Mouse (Mus musculus): Measurements from ENCODE around the gene Pdcd2l. TPM values are rescaled to one million over a fixed set of nuclear protein-coding genes. Genes with fewer than 3 reads are reported as not detected.

Gene Pdcd2l
- total and polyA plus RNA-seq, 3 experiments: 27.9 to 51.6 (median 39.5) TPM

DNA sequence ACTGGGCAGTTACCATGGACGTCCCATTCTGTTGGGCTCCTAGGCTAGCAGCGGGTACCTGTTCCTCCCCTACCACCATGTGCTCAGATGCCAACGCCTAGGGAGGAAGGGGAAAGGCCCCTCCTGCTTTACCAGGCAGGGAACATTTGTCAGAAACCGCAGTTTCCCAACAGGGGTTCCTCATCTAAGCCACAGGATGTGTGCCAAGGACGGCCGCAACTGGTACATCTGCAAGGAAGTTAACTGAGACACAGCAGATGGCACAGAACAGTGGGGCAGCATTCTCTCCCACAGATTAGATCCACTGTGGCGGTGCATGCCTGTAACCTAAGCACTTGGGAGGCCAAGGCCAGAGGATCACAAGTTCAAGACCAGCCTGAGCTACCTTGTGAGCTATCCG lies 18.2 kb upstream of the Pdcd2l start:
- Histone ChIP-seq H3K4me2 (ENCODE audit: insufficient read depth, low read depth, poor library complexity, severe bottlenecking) (no peak overlapping the region), H3K79me2 (replicated peaks; ENCODE audit: control insufficient read depth, extremely low read depth, insufficient read depth, poor library complexity, severe bottlenecking) (no peaks in the 10 kb centered on the region), H3K36me3 (replicated peaks in 1 of 2; ENCODE audit: control insufficient read depth in 1 of 2, insufficient read depth in 1 of 2, low read length in 1 of 2) (peaks cover 88 to 100% of the 10 kb centered on the region in 2 experiments), H3K27me3 (replicated peaks) (no peaks in the 10 kb centered on the region), H3K4me3 (replicated peaks in 1 of 3; ENCODE audit: low read depth in 2 of 3, low read length in 2 of 3, poor library complexity in 1 of 3) (no peak overlapping the region), H3K4me1 (ENCODE audit: control insufficient read depth in 1 of 2, insufficient read depth in 2 of 2) (peaks cover 2 to 8% of the 10 kb centered on the region in 2 experiments; a peak in 2 of 4 replicates), H3K9me3 (replicated peaks; ENCODE audit: low read length) (no peaks in the 10 kb centered on the region), H3K9ac (ENCODE audit: insufficient read depth, low read depth) (no peak overlapping the region), H3K27ac (ENCODE audit: insufficient read depth, low read depth) (no peak overlapping the region)
- in situ Hi-C loops (cut with MboI; ENCODE audit: low pct_ligation_motif_present, low pct_unique_long_range_greater_than_20kb, low sequenced_read_pairs): no loop called here
- dilution Hi-C loops (cut with MboI; ENCODE audit: extremely low pct_ligation_motif_present, extremely low pct_unique_long_range_greater_than_20kb, low sequenced_read_pairs): no loop called here
- DNase-seq (ENCODE audit: extremely low read depth): no peak
- TF ChIP-seq CTCF (conservative IDR thresholded peaks at IDR 0.05 in 1 of 2, IDR thresholded peaks at IDR 0.05 in 1 of 2; ENCODE audit: low read depth in 2 of 2, low read length in 2 of 2) (no peak), RAD21 (IDR thresholded peaks at IDR 0.05; ENCODE audit: low read depth, low read length) (no peak), MAFK (IDR thresholded peaks at IDR 0.05; ENCODE audit: insufficient replicate concordance, low read length) (no peak), MXI1 (IDR thresholded peaks at IDR 0.05; ENCODE audit: low read depth, low read length) (no peak), JUN (IDR thresholded peaks at IDR 0.05; ENCODE audit: insufficient read depth, low read depth, low read length) (no peak), CHD2 (IDR thresholded peaks at IDR 0.05; ENCODE audit: low read length) (no peak), ZC3H11A (IDR thresholded peaks at IDR 0.05; ENCODE audit: low read depth, low read length) (no peak), ZMIZ1 (IDR thresholded peaks at IDR 0.05; ENCODE audit: low read depth, low read length) (no peak), PAX5 (IDR thresholded peaks at IDR 0.05; ENCODE audit: low read length) (no peak), GABPA (IDR thresholded peaks at IDR 0.05; ENCODE audit: insufficient replicate concordance, low read depth, low read length) (no peak), UBTF (IDR thresholded peaks at IDR 0.05; ENCODE audit: low read depth, low read length) (no peak), MYC (IDR thresholded peaks at IDR 0.05; ENCODE audit: low read depth, low read length) (no peak)

DNA sequence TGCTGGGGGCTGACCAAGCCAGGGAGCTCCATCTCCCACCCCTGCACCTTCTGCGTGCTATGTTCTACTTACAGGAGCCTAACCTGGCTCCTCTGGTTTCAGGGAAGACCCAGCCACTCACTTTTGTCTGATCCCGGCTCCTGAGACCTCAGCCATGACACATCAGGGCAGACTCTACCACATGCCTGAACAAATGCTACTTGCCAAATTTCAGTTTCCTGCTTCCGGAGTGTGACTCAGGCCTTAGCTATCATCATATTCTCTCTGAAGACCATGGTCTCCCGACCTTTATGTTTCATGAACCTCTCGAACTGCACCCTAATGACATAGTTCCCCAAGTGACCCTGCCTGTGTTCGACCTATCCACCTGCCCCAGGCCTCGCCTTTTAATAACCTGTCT lies 16.8 kb upstream of the Pdcd2l start:
- H3K9ac ChIP-seq (ENCODE audit: insufficient read depth, low read depth): no peak overlapping the region
- no peaks in the 10 kb centered on the region for H3K9me3 ChIP-seq (replicated peaks; ENCODE audit: low read length)
- H3K36me3 ChIP-seq (replicated peaks in 1 of 2; ENCODE audit: control insufficient read depth in 1 of 2, insufficient read depth in 1 of 2, low read length in 1 of 2): peaks cover 88 to 100% of the 10 kb centered on the region in 2 experiments
- dilution Hi-C loops (cut with MboI; ENCODE audit: extremely low pct_ligation_motif_present, extremely low pct_unique_long_range_greater_than_20kb, low sequenced_read_pairs): no loop called here
- no peaks in the 10 kb centered on the region for H3K79me2 ChIP-seq (replicated peaks; ENCODE audit: control insufficient read depth, extremely low read depth, insufficient read depth, poor library complexity, severe bottlenecking)
- no peak overlapping the region for H3K27ac ChIP-seq (ENCODE audit: insufficient read depth, low read depth)
- H3K27me3 ChIP-seq (replicated peaks): no peaks in the 10 kb centered on the region
- no peak for DNase-seq (ENCODE audit: extremely low read depth)
- in situ Hi-C loops (cut with MboI; ENCODE audit: low pct_ligation_motif_present, low pct_unique_long_range_greater_than_20kb, low sequenced_read_pairs): no loop called here
- peaks cover 2 to 12% of the 10 kb centered on the region in 2 experiments; a peak in 2 of 4 replicates for H3K4me1 ChIP-seq (ENCODE audit: control insufficient read depth in 1 of 2, insufficient read depth in 2 of 2)
- no peak overlapping the region for H3K4me2 ChIP-seq (ENCODE audit: insufficient read depth, low read depth, poor library complexity, severe bottlenecking)
- TF ChIP-seq IRF4 (IDR thresholded peaks at IDR 0.05; ENCODE audit: low read depth, low read length): no peak
- TF ChIP-seq UBTF (IDR thresholded peaks at IDR 0.05; ENCODE audit: low read depth, low read length): no peak
- TF ChIP-seq MXI1 (IDR thresholded peaks at IDR 0.05; ENCODE audit: low read depth, low read length): no peak
- TF ChIP-seq USF2 (conservative IDR thresholded peaks at IDR 0.05; ENCODE audit: low read depth, low read length): no peak
- TF ChIP-seq TCF12 (IDR thresholded peaks at IDR 0.05; ENCODE audit: low read depth, low read length): no peak
- TF ChIP-seq POLR2AphosphoS2 (IDR thresholded peaks at IDR 0.05; ENCODE audit: low read depth, low read length): no peak
- no peak for TF ChIP-seq E2F4 (IDR thresholded peaks at IDR 0.05; ENCODE audit: insufficient replicate concordance, low read depth, low read length)
- no peak for TF ChIP-seq RCOR1 (conservative IDR thresholded peaks at IDR 0.05; ENCODE audit: low read depth, low read length)
- no peak overlapping the region for H3K4me3 ChIP-seq (replicated peaks in 1 of 3; ENCODE audit: low read depth in 2 of 3, low read length in 2 of 3, poor library complexity in 1 of 3)

Measured in CH12.LX (cell line).